Mouse (Mus musculus) common myeloid progenitor, adult 5-6 weeks (primary cell): Measurements from ENCODE around the gene Vmn2r84. TPM values are rescaled to one million over a fixed set of nuclear protein-coding genes. Genes with fewer than 3 reads are reported as not detected.

Experiments used
- total RNA-seq: library from RNA; stranded (forward); fragments of 200-1000, 187-1606 nt; gene quantifications from 2 replicates; pipeline ENCODE4 v1.2.3, GENCODE M21; 2017

The Vmn2r84 gene
- total RNA-seq, 1 experiment from 2014 or later, result under 0.01 TPM

Other genes with a start within 250 kb of the Vmn2r84 start
- not detected in 2 replicates for gene Olfr825, start 227.6 kb downstream of the Vmn2r84 start, total RNA-seq
- gene Olfr826, start 210.1 kb downstream of the Vmn2r84 start, total RNA-seq, result not detected in 2 replicates
- not detected in 2 replicates for gene Olfr827, start 179.9 kb downstream of the Vmn2r84 start, total RNA-seq
- not detected in 2 replicates for gene Neurod4, start 114.1 kb downstream of the Vmn2r84 start, total RNA-seq
- gene Tespa1, start 71.5 kb downstream of the Vmn2r84 start, total RNA-seq, result 85.8 and 126 TPM in 2 replicates
- not detected in 2 replicates for gene Vmn2r85, start 35.4 kb upstream of the Vmn2r84 start, total RNA-seq
- not detected in 2 replicates for gene Vmn2r86, start 61.7 kb upstream of the Vmn2r84 start, total RNA-seq
- gene Vmn2r87, start 103.1 kb upstream of the Vmn2r84 start, total RNA-seq, result not detected in 2 replicates